Mouse (Mus musculus): ENCODE results near the gene Mylip.

The Mylip gene

DNA sequence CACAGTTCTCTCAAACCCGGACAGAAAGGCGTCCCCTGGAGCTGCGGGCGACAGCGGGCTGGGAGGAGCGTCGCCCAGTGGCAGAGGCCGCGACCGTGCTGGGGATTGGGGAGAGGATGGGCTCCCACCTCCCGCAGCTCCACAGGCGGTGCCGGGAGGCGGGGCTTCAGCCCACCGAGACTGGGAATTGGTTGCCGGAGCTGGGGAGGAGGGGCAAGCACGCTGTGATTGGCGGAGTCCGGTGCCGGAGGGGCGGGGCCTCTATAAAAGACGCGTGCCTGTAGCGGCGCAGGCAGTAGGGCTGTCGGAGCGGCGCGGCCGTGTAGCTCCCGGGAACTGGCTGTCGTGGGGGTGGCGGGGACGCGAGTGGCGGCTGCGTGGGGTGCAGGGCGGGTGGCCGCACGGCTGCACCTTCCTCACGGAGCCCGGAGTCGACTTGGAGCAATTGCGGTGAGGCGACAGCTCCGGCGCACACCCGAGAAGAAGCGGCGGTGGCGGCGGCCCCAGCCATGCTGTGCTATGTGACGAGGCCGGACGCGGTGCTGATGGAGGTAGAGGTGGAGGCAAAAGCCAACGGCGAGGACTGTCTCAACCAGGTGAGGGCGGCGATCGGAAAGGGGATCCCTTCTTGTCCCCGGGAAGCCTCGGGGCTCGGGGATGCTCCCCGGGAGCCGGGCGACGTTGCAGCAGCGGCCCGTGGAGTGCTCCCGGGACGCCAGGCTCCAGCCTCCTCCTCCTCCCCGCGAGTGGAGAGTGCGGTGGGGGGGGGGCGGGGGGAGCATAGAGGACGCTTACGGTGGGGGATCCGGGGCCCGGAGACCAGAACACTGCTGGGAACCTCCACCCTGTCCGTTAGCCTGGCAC lies at the start of gene Mylip:
Mylip (plus strand) TSS at position 295 of the 864 bp plus-strand sequence.
- DNase-seq (ENCODE audit: low read depth, low spot score) = peak; percentile 99

DNA sequence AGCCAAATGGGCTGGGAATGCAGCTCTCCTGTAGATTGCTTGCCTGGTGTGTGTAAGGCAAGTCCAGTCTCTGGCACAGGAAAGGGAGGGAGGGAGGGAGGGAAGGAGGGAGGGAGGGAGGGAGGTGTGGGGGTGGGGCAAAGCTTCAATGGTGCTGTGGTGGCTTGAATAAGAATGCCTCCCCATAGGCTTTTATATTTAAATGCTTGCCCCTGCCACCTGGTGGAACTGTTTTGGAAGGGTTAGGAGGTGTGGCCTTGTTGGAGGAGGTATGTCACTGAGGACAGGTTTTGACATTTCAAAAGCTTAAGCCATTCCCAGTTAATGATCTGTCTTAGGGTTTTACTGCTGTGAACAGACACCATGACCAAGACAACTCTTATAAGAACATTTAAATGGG lies 47.6 kb upstream of the Mylip start:
- no peak for DNase-seq (ENCODE audit: low read depth, low spot score)

DNA sequence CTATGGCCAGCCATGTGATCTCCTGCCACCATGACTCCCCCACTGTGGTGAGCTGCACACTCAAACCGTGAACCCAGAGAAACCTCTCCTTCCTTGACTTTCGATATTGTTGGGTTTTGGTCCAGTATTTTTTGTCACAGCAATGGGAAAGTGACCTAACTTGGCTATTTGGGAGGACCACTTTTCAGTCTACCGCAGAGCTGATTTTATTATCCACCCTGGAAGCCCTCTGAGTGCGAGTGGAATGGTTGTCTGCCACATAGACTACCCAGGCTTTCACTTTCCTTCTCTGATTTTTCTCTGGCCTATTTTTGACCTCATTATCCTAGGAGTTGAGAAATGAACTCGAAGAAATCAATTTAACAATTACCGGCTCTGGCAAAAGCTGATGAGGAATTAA lies 46.0 kb upstream of the Mylip start:
- no peak for DNase-seq (ENCODE audit: low read depth, low spot score)

DNA sequence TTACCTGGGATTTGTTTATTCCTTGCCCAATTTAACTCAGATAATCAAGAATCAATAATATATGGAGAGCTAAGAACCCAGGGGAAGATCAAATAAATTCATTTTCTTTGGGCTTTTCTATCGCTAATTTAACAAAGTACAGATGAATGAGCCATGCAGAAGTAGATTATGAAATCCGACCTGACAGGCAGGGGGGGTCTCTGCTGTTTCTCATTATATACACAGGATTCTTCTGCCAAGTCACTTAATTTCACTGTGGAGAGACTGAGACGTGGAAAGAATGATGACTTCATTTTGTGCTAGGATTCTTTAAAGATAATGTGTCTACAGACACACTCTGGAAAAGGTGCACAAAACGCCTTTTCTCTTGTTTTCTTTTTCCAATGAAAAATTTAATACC lies 45.6 kb upstream of the Mylip start:
- DNase-seq (ENCODE audit: low read depth, low spot score) = no peak

GRCm38 (mm10) chr13:45345471-45346159 lies 43.9 kb upstream of the Mylip start:
- DNase-seq (ENCODE audit: low read depth, low spot score) = peak; percentile 49

DNA sequence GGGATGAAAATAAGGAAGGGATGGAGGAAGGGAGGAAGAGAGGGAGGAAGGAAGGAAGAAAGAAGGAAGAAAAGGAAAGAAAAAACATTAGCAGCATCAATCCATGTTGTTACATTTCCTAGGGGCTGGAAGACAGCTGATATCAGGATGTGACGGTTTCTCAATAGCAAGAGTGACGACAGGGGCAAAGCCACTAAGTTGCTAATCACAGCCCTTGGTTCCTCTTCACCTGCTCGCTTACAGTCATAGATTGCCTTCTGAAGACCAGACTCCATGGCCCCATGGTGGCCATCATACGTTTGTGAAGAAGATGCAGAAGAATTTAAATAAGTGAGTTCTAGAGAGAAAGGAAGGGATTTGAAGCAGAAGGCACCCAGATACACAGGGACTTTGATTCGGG lies 38.1 kb upstream of the Mylip start:
- no peak for DNase-seq (ENCODE audit: low read depth, low spot score)

DNA sequence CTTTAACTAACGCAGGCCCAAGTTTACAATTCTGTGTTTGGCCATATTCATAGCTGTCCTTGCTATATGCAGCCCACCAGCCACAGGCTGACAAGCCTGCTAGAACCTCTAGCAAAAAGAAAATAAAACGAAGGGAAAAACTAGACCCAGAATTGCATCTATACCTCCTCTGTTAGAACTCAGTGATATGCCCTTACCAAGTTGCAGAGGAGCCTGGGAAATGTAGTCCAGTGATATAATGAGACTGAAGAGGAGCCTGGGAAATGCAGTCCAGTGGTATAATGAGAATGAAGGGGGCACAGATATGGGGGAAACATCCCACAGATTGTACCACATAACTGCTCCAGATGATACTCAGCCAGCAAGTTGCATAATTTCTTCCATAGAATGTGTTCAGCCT lies 34.7 kb upstream of the Mylip start:
- DNase-seq (ENCODE audit: low read depth, low spot score) = peak; percentile 21

DNA sequence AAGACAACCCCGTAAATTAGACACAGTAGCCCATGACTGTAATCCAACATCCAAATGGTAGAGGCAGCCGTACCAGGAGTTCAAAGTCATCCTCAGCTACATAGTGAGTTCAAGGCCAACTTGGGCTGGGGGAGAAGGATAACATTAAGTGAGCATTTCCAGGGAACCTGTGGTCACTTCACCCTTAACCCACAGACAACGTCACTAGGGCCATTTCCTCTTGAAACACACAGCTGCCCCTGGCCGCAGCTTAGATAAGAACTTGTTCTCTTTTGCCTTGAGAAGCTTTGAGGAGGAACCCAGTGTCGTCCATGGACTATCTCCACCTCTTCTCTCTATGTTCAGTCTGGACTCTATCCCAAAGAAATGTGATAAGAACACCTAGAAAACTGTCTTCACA lies 31.3 kb upstream of the Mylip start:
- DNase-seq (ENCODE audit: low read depth, low spot score) = peak; percentile 4

DNA sequence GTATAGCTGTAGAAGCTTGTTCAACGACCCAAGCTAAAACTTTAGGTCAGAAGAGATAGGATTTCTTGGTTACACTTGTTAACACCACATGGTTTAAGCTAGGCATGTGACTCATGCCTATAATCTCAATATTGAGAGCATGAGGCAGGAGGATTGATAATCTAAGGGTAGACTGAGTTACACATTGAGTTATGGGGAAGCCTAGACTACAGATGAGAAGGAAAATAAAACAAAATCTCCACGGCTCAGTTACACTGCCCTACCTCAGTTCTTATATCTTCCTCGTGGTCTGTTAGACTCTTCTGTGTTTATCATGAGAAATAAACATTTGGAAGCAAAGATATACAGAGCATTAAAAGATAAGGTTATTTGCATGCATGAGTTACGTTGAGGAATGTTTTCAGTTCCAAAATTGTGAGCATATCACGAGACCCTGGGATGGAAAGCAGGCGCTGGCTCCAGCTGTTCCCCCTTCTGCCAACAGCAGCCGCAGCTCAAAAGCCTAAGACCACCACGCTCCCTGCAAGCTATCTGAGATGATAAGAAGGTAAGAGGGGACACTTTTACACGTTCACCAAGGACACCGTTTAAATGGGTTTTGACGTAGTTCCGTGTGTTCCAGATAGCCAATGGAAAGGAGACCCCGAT lies 30.7 kb upstream of the Mylip start:
- no peak for DNase-seq (ENCODE audit: low read depth, low spot score)

GRCm38 (mm10) chr13:45365788-45366187 lies 23.8 kb upstream of the Mylip start:
- peak; percentile 43 for DNase-seq (ENCODE audit: low read depth, low spot score)

GRCm38 (mm10) chr13:45371673-45372072 lies 17.9 kb upstream of the Mylip start:
- no peak for DNase-seq (ENCODE audit: low read depth, low spot score)

- DNase-seq (ENCODE audit: low read depth, low spot score) = no peak
Measured at GRCm38 (mm10) chr13:45372456-45372855, 17.1 kb upstream of the Mylip start.

GRCm38 (mm10) chr13:45374846-45375245 lies 14.7 kb upstream of the Mylip start:
- DNase-seq (ENCODE audit: low read depth, low spot score) = no peak

DNA sequence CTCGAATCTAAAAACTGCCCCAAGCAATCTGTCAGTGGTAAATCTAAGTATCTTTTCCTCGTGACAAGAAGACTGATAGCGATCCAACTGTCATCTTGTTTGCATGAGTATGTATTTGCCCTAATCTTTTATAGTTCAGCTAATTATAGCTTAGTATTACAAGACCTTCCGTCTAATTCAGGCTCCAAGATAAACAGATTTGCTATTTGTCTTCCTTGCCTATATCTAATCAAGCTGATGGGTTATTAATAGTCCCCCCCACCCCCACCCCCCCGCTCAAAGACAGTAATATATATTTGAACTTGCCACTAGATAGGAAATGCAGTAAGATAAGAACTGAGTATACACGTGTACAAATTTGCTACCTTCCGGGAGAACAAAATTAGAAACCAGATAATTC lies 7.3 kb upstream of the Mylip start:
- no peak for DNase-seq (ENCODE audit: low read depth, low spot score)

GRCm38 (mm10) chr13:45384636-45385035 lies 4.9 kb upstream of the Mylip start:
- no peak for DNase-seq (ENCODE audit: low read depth, low spot score)

DNA sequence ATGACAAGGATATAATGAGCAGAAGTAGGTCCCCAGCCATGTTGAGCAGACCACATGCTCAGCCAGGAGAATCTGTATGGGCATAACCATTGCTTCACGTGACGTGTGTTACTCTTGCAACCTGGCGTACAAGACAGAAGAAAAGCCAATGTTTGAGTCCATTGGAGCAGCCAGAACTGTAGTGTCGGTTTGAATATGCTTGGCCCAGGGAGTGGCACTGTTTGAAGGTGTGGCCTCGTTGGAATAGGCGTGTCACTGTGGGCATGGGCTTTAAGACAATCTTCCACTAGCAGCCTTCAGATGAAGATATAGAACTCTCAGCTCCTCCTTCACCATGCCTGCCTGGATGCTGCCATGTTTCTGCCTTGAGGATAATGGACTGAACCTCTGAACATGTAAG lies 4.0 kb upstream of the Mylip start:
- DNase-seq (ENCODE audit: low read depth, low spot score) = no peak

- DNase-seq (ENCODE audit: low read depth, low spot score) = peak; percentile 43
Measured at GRCm38 (mm10) chr13:45386253-45386652, 3.3 kb upstream of the Mylip start.

- no peak for DNase-seq (ENCODE audit: low read depth, low spot score)
Measured at GRCm38 (mm10) chr13:45387231-45387630, 2.3 kb upstream of the Mylip start.

DNA sequence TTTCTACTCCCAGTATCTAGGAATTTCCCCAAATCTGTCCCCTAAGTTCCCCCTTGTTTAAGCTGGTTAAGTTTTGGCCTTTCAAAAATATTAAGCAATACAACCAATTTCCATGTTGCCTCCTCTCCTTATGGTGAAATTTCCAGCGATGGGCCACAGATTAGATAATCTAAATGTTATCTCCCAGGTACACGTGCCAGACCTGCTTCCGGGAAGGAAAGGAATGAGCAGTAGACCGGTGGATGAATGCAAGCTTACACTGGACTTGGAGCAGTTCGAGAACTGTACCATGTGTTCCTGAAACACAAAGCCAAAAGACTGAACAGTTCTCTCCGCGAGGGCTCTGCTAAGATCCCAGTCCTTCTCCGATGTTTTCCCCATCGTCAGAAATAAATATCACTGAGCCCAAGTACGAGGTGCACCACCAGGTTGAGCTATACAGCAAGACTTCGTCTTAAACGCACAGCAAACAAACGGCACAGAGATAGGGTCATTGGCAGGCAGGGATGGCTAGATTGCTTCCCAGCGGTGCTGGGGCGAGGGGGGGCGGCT lies 1.2 kb upstream of the Mylip start:
- DNase-seq (ENCODE audit: low read depth, low spot score) = no peak

- no peak for DNase-seq (ENCODE audit: low read depth, low spot score)
Measured at GRCm38 (mm10) chr13:45388889-45389288, 653 bp upstream of the Mylip start.

DNA sequence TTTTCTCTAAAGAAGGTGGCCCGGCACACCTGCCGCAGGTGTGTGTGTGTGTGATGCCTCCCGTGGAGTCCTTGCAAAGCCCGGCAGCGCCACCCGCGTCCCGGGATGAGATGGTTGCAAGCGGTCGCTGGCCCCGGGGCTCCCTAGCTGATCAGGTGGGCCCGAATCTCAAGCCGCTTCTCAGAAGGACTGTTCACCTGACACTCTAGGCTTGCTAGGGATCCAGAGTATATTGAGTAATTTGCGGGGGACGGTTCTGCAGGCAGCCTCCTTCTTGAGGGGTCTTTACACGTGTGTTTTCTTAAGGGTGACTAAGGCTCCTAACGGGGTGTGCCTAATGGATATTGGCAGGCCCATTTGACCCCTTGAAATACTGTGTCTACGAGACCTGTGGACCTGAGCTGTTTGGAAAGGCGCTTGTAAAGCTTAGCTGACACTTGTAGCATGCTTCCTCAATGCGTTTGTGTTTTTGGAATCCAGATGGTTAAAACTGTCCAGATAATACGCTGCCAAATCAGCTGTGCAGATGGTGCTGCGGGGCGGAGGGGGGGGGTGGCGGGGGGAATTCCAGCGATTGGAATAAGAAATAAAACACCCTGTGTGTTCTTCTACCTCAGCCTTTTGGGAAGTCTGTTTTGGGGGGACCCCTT lies 895 bp downstream of the Mylip start:
- DNase-seq (ENCODE audit: low read depth, low spot score) = peak; percentile 66

All from brain, adult 2 months (tissue).